Mouse (Mus musculus) intestine, postnatal 0 days (tissue): ENCODE data around the gene H2afj. TPM values are rescaled to one million over a fixed set of nuclear protein-coding genes. Genes with fewer than 3 reads are reported as not detected.
A peak's percentile ranks its signal among the peaks of the same experiment; 100 is the strongest.

Experiments
- ATAC-seq: fragments of 200-750 bp; cut with Nextera tagmentation; 2 replicates; pipeline ENCODE4 v1.8.0; 2017; ENCODE audit warnings: mild to moderate bottlenecking, moderate TSS enrichment, moderate library complexity
- H3K27ac ChIP-seq: fragments of 300-500 bp; sonication (generic); 2 replicates; pipeline ENCODE4 v1.5.1; 2014; ENCODE audit warnings: mild to moderate bottlenecking, low read depth, low read length, moderate library complexity
- H3K27me3 ChIP-seq: fragments of 300-500 bp; sonication (generic); replicated peaks from 2 replicates; pipeline ENCODE4 v1.6.1; 2014; ENCODE audit warnings: low read length, mixed read lengths; ENCODE audit not compliant: control insufficient read depth, insufficient read depth
- H3K36me3 ChIP-seq: fragments of 300-500 bp; sonication (generic); 2 replicates; pipeline ENCODE4 v1.6.1; 2014; ENCODE audit warnings: mild to moderate bottlenecking, moderate library complexity; ENCODE audit not compliant: control insufficient read depth, insufficient read depth
- H3K4me1 ChIP-seq: fragments of 300-500 bp; sonication (generic); replicated peaks from 2 replicates; pipeline ENCODE4 v1.6.1; 2014; ENCODE audit warnings: antibody characterized with exemption, low read length, mixed read lengths; ENCODE audit not compliant: control insufficient read depth, insufficient read depth
- H3K4me2 ChIP-seq: fragments of 300-500 bp; sonication (generic); replicated peaks from 2 replicates; pipeline ENCODE4 v1.6.1; 2014; ENCODE audit warnings: low read depth, mild to moderate bottlenecking, moderate library complexity
- H3K4me3 ChIP-seq: fragments of 300-500 bp; sonication (generic); 2 replicates; pipeline ENCODE4 v1.5.1; 2014; ENCODE audit warnings: low read depth, low read length
- H3K9ac ChIP-seq: fragments of 300-500 bp; sonication (generic); 2 replicates; pipeline ENCODE4 v1.6.1; 2014; ENCODE audit warnings: mild to moderate bottlenecking, low read depth, low read length
- H3K9me3 ChIP-seq: fragments of 300-500 bp; sonication (generic); 2 replicates; pipeline ENCODE4 v1.6.1; 2016; ENCODE audit warnings: mixed run types; ENCODE audit not compliant: control insufficient read depth
- CTCF ChIP-seq: sonication (generic); IDR thresholded peaks from 2 replicates; pipeline ENCODE4 v1.5.1; 2016; ENCODE audit warnings: low read depth, mild to moderate bottlenecking, control low read depth, antibody characterized with exemption, moderate library complexity
- WGBS: fragments of 180-500 bp; shearing (Covaris S2); extraction: QIAGEN DNeasy Blood & Tissue Kit; methylation state at CpG from one replicate; pipeline ENCODE4 v1.1.7; 2014; 5-methylcytosine and 5-hydroxymethylcytosine counted together
- microRNA-seq: library from miRNA; unstranded; fragments of <30 nt; microRNA quantifications from one replicate; pipeline ENCODE4, GENCODE M21; 2016
- polyA plus RNA-seq: library from polyadenylated mRNA; unstranded; fragments of >200 nt; fragmentation: Nextera tagmentation; extraction: Ambion mirVana; gene quantifications from 2 replicates; pipeline ENCODE4 v1.2.1, GENCODE M21; 2015

The H2afj gene
- polyA plus RNA-seq, 1 experiment from 2014 or later: 231 TPM

DNA sequence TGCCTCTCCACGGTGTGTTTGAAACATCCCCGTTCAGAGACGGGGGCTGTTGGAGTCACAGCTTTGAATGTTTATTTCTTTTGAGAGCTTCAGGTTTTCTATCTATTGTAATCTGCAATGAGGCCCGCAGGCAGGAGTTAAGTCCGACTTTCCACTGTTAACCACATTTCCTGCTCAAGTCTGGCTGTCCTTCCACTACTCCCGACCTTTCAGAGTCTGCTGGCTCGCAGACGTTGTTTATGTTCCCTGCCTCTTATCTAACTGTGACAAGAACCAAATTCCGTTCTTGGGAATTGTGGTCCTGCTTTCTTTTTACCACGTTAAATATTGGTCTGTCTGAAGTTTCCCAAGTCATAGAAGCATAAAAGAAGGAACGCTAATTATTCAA, 49.8 kb downstream of the H2afj start:
- 13% methylated on average over 11 of the region's 11 CpGs for WGBS
- no peak overlapping the region for H3K4me3 ChIP-seq
- H3K27me3 ChIP-seq: no peaks in the 10 kb centered on the region
- no peaks in the 10 kb centered on the region for H3K36me3 ChIP-seq
- no peak for ATAC-seq
- no peak overlapping the region; the same call in 1 of the 2 replicates for H3K27ac ChIP-seq
- H3K9ac ChIP-seq: no peak overlapping the region
- no peaks in the 10 kb centered on the region for H3K9me3 ChIP-seq
- no peak for TF ChIP-seq CTCF
- peak overlapping the region; percentile 22; the same call in 1 of the 2 replicates for H3K4me2 ChIP-seq
- H3K4me1 ChIP-seq: 0 out of 2 replicates have a peak, but pooled peaks cover 2% of the 10 kb centered on the region

DNA sequence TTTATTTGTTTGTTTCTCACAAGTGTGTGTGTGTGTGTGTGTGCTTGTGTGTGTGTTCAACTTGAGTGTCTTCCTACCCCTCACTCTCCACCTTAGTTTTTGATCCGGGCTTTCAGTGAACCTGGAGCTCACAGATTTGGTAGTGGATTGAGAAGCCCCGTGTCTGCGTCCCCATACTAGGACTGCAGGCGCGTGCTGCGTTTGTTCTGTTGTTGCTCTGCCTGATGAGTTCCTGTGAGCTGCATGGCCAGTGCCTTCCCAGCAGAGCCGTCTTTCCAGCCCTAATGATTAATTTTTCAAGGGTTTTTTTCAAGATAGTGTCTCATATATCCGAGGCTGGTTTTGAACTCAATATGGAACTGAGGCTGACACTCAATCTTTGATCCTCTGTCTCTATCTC, 50.4 kb downstream of the H2afj start:
- Histone ChIP-seq H3K4me3 (no peak overlapping the region), H3K36me3 (no peaks in the 10 kb centered on the region), H3K4me2 (no peak overlapping the region), H3K27ac (no peak overlapping the region), H3K4me1 (0 out of 2 replicates have a peak, but pooled peaks cover 2% of the 10 kb centered on the region), H3K27me3 (no peaks in the 10 kb centered on the region), H3K9ac (no peak overlapping the region), H3K9me3 (no peaks in the 10 kb centered on the region)
- WGBS: 55% methylated on average over 8 of the region's 8 CpGs
- ATAC-seq: no peak
- no peak for TF ChIP-seq CTCF

Small RNAs within 50 kb of the gene (microRNA-seq; reads per million reads assigned to microRNA genes)
- gene Gm44364: not detected

Other genes starting within 250 kb of the H2afj start
- gene Plbd1, start 146.3 kb upstream of the H2afj start, polyA plus RNA-seq: 108 and 116 TPM in 2 replicates
- gene Gucy2c, start 26.5 kb upstream of the H2afj start, polyA plus RNA-seq: 78.4 and 90.9 TPM in 2 replicates
- 0.46 and 0.76 TPM in 2 replicates for gene Hist4h4, start 3.8 kb upstream of the H2afj start, polyA plus RNA-seq
- gene BC049715, start 19.4 kb downstream of the H2afj start, polyA plus RNA-seq: 0.47 and 1.8 TPM in 2 replicates
- 41.4 and 45.2 TPM in 2 replicates for gene Wbp11, start 20.0 kb downstream of the H2afj start, polyA plus RNA-seq
- 0.76 and 1.3 TPM in 2 replicates for gene Smco3, start 27.2 kb downstream of the H2afj start, polyA plus RNA-seq
- 0.55 and 0.64 TPM in 2 replicates for gene Art4, start 49.5 kb downstream of the H2afj start, polyA plus RNA-seq
- gene Mgp, start 67.6 kb downstream of the H2afj start, polyA plus RNA-seq: 74.8 and 76.7 TPM in 2 replicates
- 0.48 and 0.68 TPM in 2 replicates for gene Erp27, start 113.9 kb downstream of the H2afj start, polyA plus RNA-seq
- gene Pde6h, start 115.6 kb downstream of the H2afj start, polyA plus RNA-seq: 0.44 TPM in 1 of 2 replicates, not detected in the other
- 22.2 and 22.6 TPM in 2 replicates for gene Arhgdib, start 133.7 kb downstream of the H2afj start, polyA plus RNA-seq